Mouse (Mus musculus): ENCODE measurements around the gene Cnot6. TPM values are rescaled to one million over a fixed set of nuclear protein-coding genes. Genes with fewer than 3 reads are reported as not detected.

The Cnot6 gene
- polyA plus RNA-seq, 1 experiment from 2014 or later: 76.0 TPM

DNA sequence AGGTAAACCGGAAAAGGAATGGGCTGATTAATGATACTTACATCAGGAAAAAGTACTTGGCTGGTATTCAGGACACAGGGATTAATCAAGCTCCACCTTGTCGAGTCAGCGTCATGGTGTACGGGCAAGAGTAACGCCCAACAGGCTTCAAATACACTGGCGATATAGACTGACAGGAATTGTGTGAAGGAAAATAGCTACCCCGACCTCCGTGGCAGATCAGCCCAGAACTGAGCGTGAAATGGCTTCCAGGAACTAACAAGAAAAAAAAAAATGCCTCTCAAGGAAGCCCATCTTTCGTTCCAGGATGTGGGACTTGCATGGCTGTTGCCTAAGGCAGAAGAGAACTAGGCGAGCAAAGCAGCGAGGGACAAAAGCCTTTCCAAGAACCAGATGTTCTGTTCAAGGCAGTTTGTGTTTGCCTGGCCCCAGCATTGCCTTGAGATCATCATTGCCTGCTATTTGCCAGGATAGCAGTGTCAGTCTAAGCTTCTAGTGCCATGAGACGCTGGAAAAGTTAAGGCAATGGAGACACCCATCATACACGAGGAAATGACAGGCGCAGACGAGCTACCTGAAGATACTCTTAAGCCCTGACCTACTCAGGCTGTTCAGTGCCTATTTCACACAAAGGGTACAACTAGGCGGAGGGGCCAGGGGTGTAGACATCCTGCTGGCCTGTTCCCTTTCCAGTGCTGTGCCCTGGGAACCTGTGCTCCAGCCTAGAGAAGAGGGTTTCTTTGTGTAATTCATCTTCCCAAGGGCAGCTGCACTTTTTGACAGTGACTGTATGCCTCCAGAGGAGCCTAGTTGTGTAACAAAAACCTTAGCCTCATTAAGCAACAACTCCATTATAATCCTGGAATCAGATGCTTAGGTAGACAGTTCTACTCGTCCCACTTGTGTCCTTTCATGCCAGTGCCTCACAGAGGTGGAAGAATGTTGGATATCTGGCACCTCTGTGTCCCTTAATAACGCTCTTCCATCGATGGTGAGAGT is 1.1 kb upstream of the Cnot6 start:
- Histone ChIP-seq H3K27me3 (ENCODE audit: insufficient read depth, low read length) (no peaks in the 10 kb centered on the region), H3K9me3 (ENCODE audit: low read depth, low read length) (no peaks in the 10 kb centered on the region), H3K4me2 (peak overlapping the region; percentile 69), H3K9ac (peak overlapping the region; percentile 98), H3K4me3 (ENCODE audit: low read depth, low read length) (peak overlapping the region; percentile 99), H3K4me1 (ENCODE audit: insufficient read depth) (0 out of 2 replicates have a peak, but pooled peaks cover 3% of the 10 kb centered on the region), H3K27ac (ENCODE audit: low read depth) (peak overlapping the region; percentile 90), H3K36me3 (ENCODE audit: insufficient read depth) (peaks cover 5% of the 10 kb centered on the region; the same call in 1 of the 2 replicates)
- DNase-seq (peak; percentile 61), ATAC-seq (ENCODE audit: insufficient read depth) (peak; percentile 22; the same call in 1 of the 2 replicates)
- TF ChIP-seq CTCF (IDR thresholded peaks at IDR 0.05; ENCODE audit: low read depth): no peak
- 32% methylated on average over 20 of the region's 20 CpGs for WGBS

DNA sequence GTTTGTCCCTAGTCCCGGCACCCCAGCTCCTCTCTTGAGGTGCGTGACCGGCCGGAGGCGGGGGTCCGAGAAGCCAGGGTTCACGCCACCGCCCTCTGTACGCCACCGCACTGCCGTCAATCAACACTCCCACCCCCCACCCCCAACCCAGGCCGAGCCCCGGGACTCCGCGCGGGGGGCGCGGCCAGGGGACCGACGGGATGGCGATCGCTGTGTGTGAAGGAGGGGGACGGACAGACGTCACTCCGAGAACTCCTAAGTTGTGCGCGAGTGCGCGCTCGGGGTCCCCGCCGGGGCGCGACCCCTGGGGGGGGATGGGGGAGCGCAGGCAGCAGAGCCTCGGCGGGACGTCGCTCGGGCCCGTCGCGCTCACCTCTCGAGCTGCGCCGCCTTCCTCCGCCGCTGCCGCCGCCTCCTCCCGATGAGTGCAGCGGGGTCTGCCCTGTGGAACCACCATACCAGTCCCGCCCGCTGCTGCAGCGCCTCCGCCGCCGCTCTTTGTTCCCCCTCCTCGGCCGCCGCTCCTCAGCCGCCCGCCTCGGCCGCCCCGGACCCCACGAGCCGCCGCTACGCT is 455 bp downstream of the Cnot6 start:
- DNase-seq (peak; percentile 65), ATAC-seq (ENCODE audit: insufficient read depth) (peak; percentile 65)
- Histone ChIP-seq H3K9ac (peak overlapping the region; percentile 98), H3K4me1 (ENCODE audit: insufficient read depth) (0 out of 2 replicates have a peak, but pooled peaks cover 3% of the 10 kb centered on the region), H3K9me3 (ENCODE audit: low read depth, low read length) (no peaks in the 10 kb centered on the region), H3K4me2 (peak overlapping the region; percentile 69), H3K4me3 (ENCODE audit: low read depth, low read length) (peak overlapping the region; percentile 99), H3K27ac (ENCODE audit: low read depth) (peak overlapping the region; percentile 96), H3K27me3 (ENCODE audit: insufficient read depth, low read length) (no peaks in the 10 kb centered on the region), H3K36me3 (ENCODE audit: insufficient read depth) (peaks cover 10% of the 10 kb centered on the region; the same call in 1 of the 2 replicates)
- under 1% methylated on average over 63 of the region's 70 CpGs for WGBS
- TF ChIP-seq CTCF (IDR thresholded peaks at IDR 0.05; ENCODE audit: low read depth): no peak

DNA sequence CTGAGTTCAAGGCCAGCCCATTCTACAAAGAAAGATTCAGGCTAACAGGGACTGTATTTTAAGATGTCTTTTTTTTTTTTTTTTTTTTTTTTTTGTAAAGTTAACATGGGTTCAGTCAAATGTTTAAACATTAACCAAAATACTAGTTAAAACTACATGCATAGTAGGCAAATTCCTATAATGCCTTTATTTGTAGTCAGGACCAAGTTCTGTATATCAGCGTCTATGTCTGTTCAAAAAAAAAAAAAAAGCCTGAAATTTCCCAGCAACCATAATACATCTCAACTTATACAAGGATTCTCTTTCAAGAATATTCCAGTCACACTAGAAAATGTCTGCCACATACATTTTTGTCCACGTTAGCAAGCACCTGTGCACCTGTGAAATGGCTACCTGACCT is 1.9 kb downstream of the Cnot6 start:
- H3K4me3 ChIP-seq (ENCODE audit: low read depth, low read length): peak overlapping the region; percentile 99
- 45% methylated on average over 2 of the region's 2 CpGs for WGBS
- DNase-seq: no peak
- no peaks in the 10 kb centered on the region for H3K27me3 ChIP-seq (ENCODE audit: insufficient read depth, low read length)
- no peaks in the 10 kb centered on the region for H3K9me3 ChIP-seq (ENCODE audit: low read depth, low read length)
- no peak overlapping the region for H3K27ac ChIP-seq (ENCODE audit: low read depth)
- H3K4me2 ChIP-seq: peak overlapping the region; percentile 69
- ATAC-seq (ENCODE audit: insufficient read depth): no peak
- TF ChIP-seq CTCF (IDR thresholded peaks at IDR 0.05; ENCODE audit: low read depth): no peak
- peak overlapping the region; percentile 98; the same call in 1 of the 2 replicates for H3K9ac ChIP-seq
- H3K4me1 ChIP-seq (ENCODE audit: insufficient read depth): 0 out of 2 replicates have a peak, but pooled peaks cover 3% of the 10 kb centered on the region
- H3K36me3 ChIP-seq (ENCODE audit: insufficient read depth): peaks cover 23% of the 10 kb centered on the region

DNA sequence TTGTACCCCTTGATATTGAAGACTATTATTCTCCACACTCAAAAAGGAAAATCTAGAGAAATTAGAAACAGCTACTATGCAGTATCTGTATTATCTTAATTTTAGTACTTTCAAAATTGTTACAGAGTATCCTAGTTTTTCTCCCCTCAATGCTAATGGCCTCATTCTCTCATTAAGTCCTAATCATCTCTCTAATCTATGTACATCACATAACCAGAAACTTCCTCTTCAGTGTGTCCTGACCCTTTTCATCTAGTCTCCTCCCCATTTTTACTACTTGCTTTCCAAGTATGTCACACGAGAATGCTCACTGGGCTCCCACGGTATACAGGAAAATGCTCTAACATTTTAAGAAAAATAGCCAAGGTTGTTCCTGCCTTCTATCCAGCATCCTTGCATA is 4.7 kb downstream of the Cnot6 start:
- DNase-seq (no peak), ATAC-seq (ENCODE audit: insufficient read depth) (no peak)
- Histone ChIP-seq H3K4me2 (no peak overlapping the region), H3K4me1 (ENCODE audit: insufficient read depth) (no peaks in the 10 kb centered on the region), H3K27ac (ENCODE audit: low read depth) (no peak overlapping the region), H3K36me3 (ENCODE audit: insufficient read depth) (peaks cover 32% of the 10 kb centered on the region), H3K9ac (no peak overlapping the region), H3K4me3 (ENCODE audit: low read depth, low read length) (no peak overlapping the region), H3K9me3 (ENCODE audit: low read depth, low read length) (no peaks in the 10 kb centered on the region), H3K27me3 (ENCODE audit: insufficient read depth, low read length) (no peaks in the 10 kb centered on the region)
- TF ChIP-seq CTCF (IDR thresholded peaks at IDR 0.05; ENCODE audit: low read depth): no peak
- 73% methylated on average over 2 of the region's 2 CpGs for WGBS

DNA sequence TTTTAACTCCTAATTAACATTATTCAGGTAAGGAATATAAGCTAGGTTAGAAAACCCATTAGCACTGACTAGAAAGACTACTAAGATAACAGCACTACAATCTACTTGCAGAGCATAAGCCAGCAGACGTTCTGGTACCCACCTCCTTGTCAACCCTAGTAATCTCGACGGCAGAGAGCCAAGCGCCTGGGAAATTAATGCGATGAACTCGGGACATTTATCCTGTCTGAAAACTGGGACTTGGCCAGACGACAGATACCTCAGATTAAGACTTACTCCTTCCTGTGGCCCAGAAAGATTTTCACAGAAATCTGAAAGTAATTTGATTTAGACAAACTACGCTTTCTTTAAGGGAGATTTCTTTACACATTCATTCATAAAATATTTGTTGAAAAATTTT is 7.7 kb downstream of the Cnot6 start:
- DNase-seq: no peak
- H3K36me3 ChIP-seq (ENCODE audit: insufficient read depth): peaks cover 57% of the 10 kb centered on the region
- no peak overlapping the region for H3K4me3 ChIP-seq (ENCODE audit: low read depth, low read length)
- no peak for ATAC-seq (ENCODE audit: insufficient read depth)
- no peak overlapping the region for H3K4me2 ChIP-seq
- no peak overlapping the region for H3K9ac ChIP-seq
- no peak for TF ChIP-seq CTCF (IDR thresholded peaks at IDR 0.05; ENCODE audit: low read depth)
- H3K27me3 ChIP-seq (ENCODE audit: insufficient read depth, low read length): no peaks in the 10 kb centered on the region
- H3K4me1 ChIP-seq (ENCODE audit: insufficient read depth): no peaks in the 10 kb centered on the region
- no peaks in the 10 kb centered on the region for H3K9me3 ChIP-seq (ENCODE audit: low read depth, low read length)
- WGBS: 75% methylated on average over 8 of the region's 8 CpGs
- no peak overlapping the region for H3K27ac ChIP-seq (ENCODE audit: low read depth)

DNA sequence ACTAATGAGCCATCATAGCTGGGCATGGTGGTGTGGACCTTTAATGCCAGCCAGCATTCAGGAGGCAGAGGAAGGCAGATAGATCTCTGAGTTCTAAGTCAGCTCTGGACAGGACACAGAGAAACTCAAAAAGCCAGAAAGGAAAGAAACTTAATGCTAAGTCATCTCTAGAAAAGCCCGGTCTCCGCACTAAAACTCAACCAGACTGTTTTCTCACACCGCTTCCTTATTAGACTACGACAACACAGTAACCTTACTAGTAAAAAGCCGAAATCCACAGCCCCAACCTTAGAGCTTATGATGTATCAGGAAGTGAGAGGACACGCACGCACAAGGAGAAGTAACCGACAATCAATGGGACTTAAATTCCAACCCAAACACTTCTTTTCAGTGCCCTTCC is 10.5 kb downstream of the Cnot6 start:
- TF ChIP-seq CTCF (IDR thresholded peaks at IDR 0.05; ENCODE audit: low read depth): no peak
- Histone ChIP-seq H3K9me3 (ENCODE audit: low read depth, low read length) (no peaks in the 10 kb centered on the region), H3K4me2 (no peak overlapping the region), H3K4me3 (ENCODE audit: low read depth, low read length) (no peak overlapping the region), H3K4me1 (ENCODE audit: insufficient read depth) (no peaks in the 10 kb centered on the region), H3K27me3 (ENCODE audit: insufficient read depth, low read length) (no peaks in the 10 kb centered on the region), H3K27ac (ENCODE audit: low read depth) (no peak overlapping the region), H3K36me3 (ENCODE audit: insufficient read depth) (peaks cover 71% of the 10 kb centered on the region), H3K9ac (no peak overlapping the region)
- no peak for DNase-seq
- ATAC-seq (ENCODE audit: insufficient read depth): no peak
- 96% methylated on average over 8 of the region's 8 CpGs for WGBS

DNA sequence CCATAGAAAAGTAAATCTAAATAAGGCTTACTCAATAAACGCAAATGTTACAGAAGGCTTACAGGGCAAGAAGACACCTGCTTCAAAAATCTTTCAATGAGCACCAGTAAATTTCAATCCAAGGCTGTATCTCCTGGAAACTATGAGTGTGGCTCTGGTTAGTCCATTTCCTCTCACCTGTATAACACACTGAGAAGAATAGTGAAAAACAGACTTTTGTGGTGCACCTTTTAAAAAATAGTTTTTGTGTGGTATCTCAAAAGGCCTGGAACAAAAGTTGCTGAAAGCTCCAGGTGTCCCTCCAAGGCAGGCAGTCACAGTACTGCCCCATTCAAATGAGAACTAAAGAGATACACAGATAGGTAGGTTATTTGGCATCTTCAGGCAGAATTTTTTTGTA is 13.4 kb downstream of the Cnot6 start:
- Histone ChIP-seq H3K4me2 (no peak overlapping the region), H3K9ac (no peak overlapping the region), H3K4me1 (ENCODE audit: insufficient read depth) (no peaks in the 10 kb centered on the region), H3K4me3 (ENCODE audit: low read depth, low read length) (no peak overlapping the region), H3K36me3 (ENCODE audit: insufficient read depth) (peaks cover 70% of the 10 kb centered on the region), H3K27ac (ENCODE audit: low read depth) (no peak overlapping the region), H3K9me3 (ENCODE audit: low read depth, low read length) (no peaks in the 10 kb centered on the region), H3K27me3 (ENCODE audit: insufficient read depth, low read length) (no peaks in the 10 kb centered on the region)
- no peak for ATAC-seq (ENCODE audit: insufficient read depth)
- DNase-seq: no peak
- no peak for TF ChIP-seq CTCF (IDR thresholded peaks at IDR 0.05; ENCODE audit: low read depth)
- WGBS: 95% methylated on average over 1 of the region's 1 CpGs

Measured in lung, embryonic 14.5 days (tissue).